Mouse (Mus musculus): ENCODE results near the gene Ate1. TPM values are rescaled to one million over a fixed set of nuclear protein-coding genes. Genes with fewer than 3 reads are reported as not detected.
"Not testable (repeated sequence)": the region's sequence is repeated elsewhere in the genome, so short reads cannot be mapped to it uniquely, and the experiment has no call there.

Gene Ate1
- polyA plus RNA-seq, 1 experiment from 2014 or later: 56.4 TPM

- ATAC-seq (ENCODE audit: low FRiP score, low read depth): no peak
- H3K4me2 ChIP-seq (replicated peaks): peak overlapping the region; percentile 90
- peak overlapping the region; percentile 97 for H3K27ac ChIP-seq
- 8% methylated on average over 7 of the region's 7 CpGs for WGBS
- peaks cover 36% of the 10 kb centered on the region for H3K36me3 ChIP-seq
- H3K4me1 ChIP-seq: peaks cover 13% of the 10 kb centered on the region
- H3K27me3 ChIP-seq: no peaks in the 10 kb centered on the region
- peak overlapping the region; percentile 67 for H3K4me3 ChIP-seq
- peak overlapping the region; percentile 90 for H3K9ac ChIP-seq
- H3K9me3 ChIP-seq: no peaks in the 10 kb centered on the region
Observed at GRCm38 (mm10) chr7:130546421-130546790, 26.2 kb upstream of the Ate1 start.

DNA sequence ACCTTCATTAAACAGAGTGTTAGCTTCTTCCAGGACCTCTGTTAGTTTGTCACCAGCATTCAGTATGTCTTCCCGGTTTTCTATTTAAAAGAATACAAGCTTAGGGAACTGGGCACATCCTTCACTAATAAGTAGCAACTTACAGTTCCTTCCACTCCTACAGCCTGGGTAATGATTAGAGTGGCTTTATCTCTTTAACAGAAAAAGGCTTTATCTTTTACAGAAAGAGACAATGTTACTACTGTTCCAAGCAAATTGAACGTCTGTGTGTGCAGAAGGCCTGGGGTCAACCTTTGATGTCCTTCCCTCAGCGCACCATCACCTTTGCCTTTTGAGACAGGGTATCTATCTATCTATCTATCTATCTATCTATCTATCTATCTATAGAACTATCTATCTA, 25.7 kb upstream of the Ate1 start:
- Histone ChIP-seq H3K4me2 (replicated peaks) (peak overlapping the region; percentile 90), H3K9ac (peak overlapping the region; percentile 90), H3K9me3 (no peaks in the 10 kb centered on the region), H3K27ac (peak overlapping the region; percentile 97), H3K27me3 (no peaks in the 10 kb centered on the region), H3K36me3 (peaks cover 40% of the 10 kb centered on the region), H3K4me3 (peak overlapping the region; percentile 67), H3K4me1 (peaks cover 13% of the 10 kb centered on the region)
- ATAC-seq (ENCODE audit: low FRiP score, low read depth): no peak
- 62% methylated on average over 3 of the region's 3 CpGs for WGBS

- peak overlapping the region; percentile 90 for H3K9ac ChIP-seq
- no peaks in the 10 kb centered on the region for H3K27me3 ChIP-seq
- peaks cover 43% of the 10 kb centered on the region for H3K36me3 ChIP-seq
- peak overlapping the region; percentile 67 for H3K4me3 ChIP-seq
- no peaks in the 10 kb centered on the region for H3K9me3 ChIP-seq
- H3K27ac ChIP-seq: no peak overlapping the region
- H3K4me2 ChIP-seq (replicated peaks): peak overlapping the region; percentile 90
- H3K4me1 ChIP-seq: peaks cover 13% of the 10 kb centered on the region
- no peak for ATAC-seq (ENCODE audit: low FRiP score, low read depth)
- 89% methylated on average over 5 of the region's 5 CpGs for WGBS
Observed at GRCm38 (mm10) chr7:130545401-130545800, 25.2 kb upstream of the Ate1 start.

- Histone ChIP-seq H3K36me3 (peaks cover 65% of the 10 kb centered on the region), H3K4me3 (no peak overlapping the region), H3K27ac (no peak overlapping the region), H3K4me1 (peaks cover 13% of the 10 kb centered on the region), H3K4me2 (replicated peaks) (no peak overlapping the region), H3K27me3 (no peaks in the 10 kb centered on the region), H3K9me3 (no peaks in the 10 kb centered on the region), H3K9ac (no peak overlapping the region)
- 98% methylated on average over 4 of the region's 4 CpGs for WGBS
- ATAC-seq (ENCODE audit: low FRiP score, low read depth): no peak
Observed at GRCm38 (mm10) chr7:130543181-130543580, 23.0 kb upstream of the Ate1 start.

DNA sequence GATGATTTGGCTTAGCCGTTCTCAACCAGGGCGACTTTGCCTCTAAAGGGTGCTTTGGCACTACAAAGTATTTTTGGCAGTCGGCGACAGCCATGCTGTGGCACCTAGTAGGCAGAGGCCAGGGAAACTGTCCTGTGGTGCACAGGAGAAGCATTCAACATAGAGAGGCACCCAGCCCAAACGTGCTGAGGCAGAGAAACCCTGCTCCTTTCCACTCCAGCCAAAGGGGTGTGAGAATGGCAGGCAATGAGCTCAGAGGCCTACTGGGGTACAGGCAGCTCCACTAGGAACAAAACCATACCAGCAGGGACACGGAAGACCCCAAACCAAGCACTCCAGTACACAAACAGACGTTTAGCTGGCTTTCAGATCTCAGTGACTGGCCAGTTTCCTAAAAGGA, 20.0 kb upstream of the Ate1 start:
- 88% methylated on average over 7 of the region's 7 CpGs for WGBS

GRCm38 (mm10) chr7:130537068-130537467, 16.9 kb upstream of the Ate1 start:
- no peak for ATAC-seq (ENCODE audit: low FRiP score, low read depth)
- Histone ChIP-seq H3K4me1 (no peaks in the 10 kb centered on the region), H3K9me3 (no peaks in the 10 kb centered on the region), H3K27me3 (no peaks in the 10 kb centered on the region), H3K4me2 (replicated peaks) (no peak overlapping the region), H3K27ac (no peak overlapping the region), H3K36me3 (peaks cover 89% of the 10 kb centered on the region), H3K9ac (no peak overlapping the region), H3K4me3 (no peak overlapping the region)
- 93% methylated on average over 4 of the region's 4 CpGs for WGBS

More for the DNA sequence above, 20.0 kb upstream of the Ate1 start:
- Histone ChIP-seq H3K4me2 (replicated peaks) (no peak overlapping the region), H3K9ac (no peak overlapping the region), H3K27ac (no peak overlapping the region), H3K27me3 (no peaks in the 10 kb centered on the region), H3K4me3 (no peak overlapping the region), H3K9me3 (no peaks in the 10 kb centered on the region), H3K4me1 (0 out of 2 replicates have a peak, but pooled peaks cover under 1% of the 10 kb centered on the region), H3K36me3 (peaks cover 94% of the 10 kb centered on the region)
- no peak for ATAC-seq (ENCODE audit: low FRiP score, low read depth)

DNA sequence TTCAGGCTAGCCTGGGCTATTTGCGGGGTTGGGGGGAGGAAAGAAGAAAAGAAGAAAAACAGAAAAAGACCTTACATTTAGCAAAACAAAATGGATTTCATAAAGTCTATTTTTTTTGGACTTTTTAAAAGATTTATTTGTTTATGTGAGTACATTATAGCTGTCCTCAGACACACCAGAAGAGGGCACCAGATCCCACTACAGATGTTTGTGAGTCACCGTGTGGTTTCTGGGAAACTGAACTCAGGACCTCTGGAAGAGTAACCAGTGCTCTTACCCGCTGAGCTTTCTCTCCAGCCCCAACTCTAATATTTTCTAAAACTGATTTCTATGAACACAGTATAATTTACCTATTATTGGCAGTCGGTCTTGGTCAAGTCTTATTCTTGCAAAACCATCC, 15.0 kb upstream of the Ate1 start:
- peaks cover 88% of the 10 kb centered on the region for H3K36me3 ChIP-seq
- no peak overlapping the region for H3K9ac ChIP-seq
- ATAC-seq (ENCODE audit: low FRiP score, low read depth): no peak
- WGBS: 88% methylated on average over 4 of the region's 4 CpGs
- H3K27me3 ChIP-seq: no peaks in the 10 kb centered on the region
- H3K4me3 ChIP-seq: no peak overlapping the region
- H3K4me2 ChIP-seq (replicated peaks): no peak overlapping the region
- H3K27ac ChIP-seq: no peak overlapping the region
- H3K9me3 ChIP-seq: no peaks in the 10 kb centered on the region
- no peaks in the 10 kb centered on the region for H3K4me1 ChIP-seq

- H3K4me1 ChIP-seq: no peaks in the 10 kb centered on the region
- no peaks in the 10 kb centered on the region for H3K9me3 ChIP-seq
- no peak overlapping the region for H3K4me3 ChIP-seq
- peak; percentile 66; the same call in 1 of the 2 replicates for ATAC-seq (ENCODE audit: low FRiP score, low read depth)
- 49% methylated on average over 25 of the region's 25 CpGs for WGBS
- peaks cover 84% of the 10 kb centered on the region for H3K36me3 ChIP-seq
- H3K4me2 ChIP-seq (replicated peaks): no peak overlapping the region
- H3K27me3 ChIP-seq: no peaks in the 10 kb centered on the region
- no peak overlapping the region for H3K9ac ChIP-seq
- H3K27ac ChIP-seq: no peak overlapping the region
Observed at GRCm38 (mm10) chr7:130533316-130534260, 13.4 kb upstream of the Ate1 start.

DNA sequence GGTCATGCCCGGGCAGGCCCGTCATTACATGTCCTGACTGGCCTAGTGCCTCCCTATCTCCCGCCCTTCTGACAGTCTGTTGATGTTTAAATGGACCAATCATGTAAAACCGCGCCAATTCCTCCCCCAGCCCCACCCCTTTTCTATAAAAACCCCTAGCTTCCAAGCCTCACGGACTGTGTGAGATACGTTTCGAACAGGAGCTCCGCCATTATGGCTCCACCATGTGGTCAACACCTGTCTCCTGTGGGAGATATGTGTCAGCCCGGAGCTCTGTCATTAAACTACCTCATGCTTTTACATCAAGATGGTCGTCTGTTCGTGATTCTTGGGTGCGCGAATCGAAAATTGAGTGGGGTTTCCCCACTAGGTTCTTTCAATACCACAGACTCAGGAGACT, 11.0 kb upstream of the Ate1 start:
- not testable (repeated sequence) for H3K27ac ChIP-seq; H3K4me2 ChIP-seq (replicated peaks); ATAC-seq (ENCODE audit: low FRiP score, low read depth); H3K27me3 ChIP-seq; H3K9me3 ChIP-seq; H3K9ac ChIP-seq; H3K4me3 ChIP-seq
- 87% methylated on average over 15 of the region's 15 CpGs for WGBS
- peaks cover 60% of the 10 kb centered on the region for H3K36me3 ChIP-seq
- H3K4me1 ChIP-seq: peaks cover 13% of the 10 kb centered on the region

- Histone ChIP-seq H3K27ac (no peak overlapping the region), H3K4me2 (replicated peaks) (no peak overlapping the region), H3K9me3 (no peaks in the 10 kb centered on the region), H3K4me1 (peaks cover 13% of the 10 kb centered on the region), H3K36me3 (peaks cover 29% of the 10 kb centered on the region), H3K27me3 (no peaks in the 10 kb centered on the region), H3K4me3 (no peak overlapping the region), H3K9ac (0 out of 2 replicates have a peak overlapping the region, but pooled peaks have one; percentile 1)
- WGBS: 59% methylated on average over 9 of the region's 9 CpGs
- ATAC-seq (ENCODE audit: low FRiP score, low read depth): no peak
Observed at GRCm38 (mm10) chr7:130527306-130527705, 7.1 kb upstream of the Ate1 start.

- H3K27me3 ChIP-seq: no peaks in the 10 kb centered on the region
- H3K27ac ChIP-seq: no peak overlapping the region
- H3K4me1 ChIP-seq: peaks cover 27% of the 10 kb centered on the region
- no peak overlapping the region for H3K4me3 ChIP-seq
- H3K9ac ChIP-seq: no peak overlapping the region
- H3K36me3 ChIP-seq: no peaks in the 10 kb centered on the region
- no peaks in the 10 kb centered on the region for H3K9me3 ChIP-seq
- H3K4me2 ChIP-seq (replicated peaks): no peak overlapping the region
- ATAC-seq (ENCODE audit: low FRiP score, low read depth): no peak
- 90% methylated on average over 8 of the region's 8 CpGs for WGBS
Observed at GRCm38 (mm10) chr7:130523451-130523850, 3.3 kb upstream of the Ate1 start.

DNA sequence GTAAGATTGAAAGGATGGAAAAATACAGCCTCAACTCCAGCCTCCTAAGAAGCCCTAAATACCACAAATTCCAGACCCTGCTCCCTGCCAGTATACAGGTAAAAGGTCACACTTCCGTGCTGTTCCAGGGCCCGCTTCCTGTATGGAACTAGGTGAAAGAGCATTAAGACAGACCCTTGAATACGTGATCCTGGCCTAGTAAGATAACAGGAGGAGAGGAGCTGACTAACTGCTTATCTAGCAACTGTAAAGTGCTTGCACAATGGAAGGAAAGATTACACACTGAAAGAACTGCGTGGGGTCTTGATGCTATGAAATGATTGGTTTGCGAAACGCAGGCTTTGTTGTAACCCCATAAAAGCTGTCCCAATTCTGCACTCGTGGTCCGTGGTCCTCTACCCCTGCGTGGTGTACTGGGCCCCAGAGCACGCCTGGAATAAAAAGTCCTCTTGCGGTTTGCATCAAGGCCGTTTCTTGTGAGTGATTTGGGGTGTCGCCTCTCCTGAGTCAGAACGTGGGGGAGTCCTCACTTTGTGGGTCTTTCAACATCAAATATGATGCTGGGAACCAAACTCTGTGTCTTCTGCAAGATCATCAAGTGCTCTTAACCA, 748 bp upstream of the Ate1 start:
- H3K4me3 ChIP-seq: 0 out of 2 replicates have a peak overlapping the region, but pooled peaks have one; percentile 89
- no peaks in the 10 kb centered on the region for H3K36me3 ChIP-seq
- no peak for ATAC-seq (ENCODE audit: low FRiP score, low read depth)
- H3K27me3 ChIP-seq: no peaks in the 10 kb centered on the region
- H3K4me1 ChIP-seq: peaks cover 29% of the 10 kb centered on the region
- WGBS: 78% methylated on average over 14 of the region's 14 CpGs
- peak overlapping the region; percentile 15; the same call in 1 of the 2 replicates for H3K27ac ChIP-seq
- no peak overlapping the region for H3K9ac ChIP-seq
- H3K4me2 ChIP-seq (replicated peaks): peak overlapping the region; percentile 83; the same call in 1 of the 2 replicates
- H3K9me3 ChIP-seq: no peaks in the 10 kb centered on the region

All from limb, embryonic 13.5 days (tissue).